Mouse (Mus musculus): Measurements from ENCODE around the gene Shkbp1.

Gene Shkbp1

GRCm38 (mm10) chr7:27310306-27310705, 45.5 kb downstream of the Shkbp1 start:
- peak; percentile 68 for DNase-seq

GRCm38 (mm10) chr7:27309832-27310231, 46.0 kb downstream of the Shkbp1 start:
- no peak for DNase-seq

DNA sequence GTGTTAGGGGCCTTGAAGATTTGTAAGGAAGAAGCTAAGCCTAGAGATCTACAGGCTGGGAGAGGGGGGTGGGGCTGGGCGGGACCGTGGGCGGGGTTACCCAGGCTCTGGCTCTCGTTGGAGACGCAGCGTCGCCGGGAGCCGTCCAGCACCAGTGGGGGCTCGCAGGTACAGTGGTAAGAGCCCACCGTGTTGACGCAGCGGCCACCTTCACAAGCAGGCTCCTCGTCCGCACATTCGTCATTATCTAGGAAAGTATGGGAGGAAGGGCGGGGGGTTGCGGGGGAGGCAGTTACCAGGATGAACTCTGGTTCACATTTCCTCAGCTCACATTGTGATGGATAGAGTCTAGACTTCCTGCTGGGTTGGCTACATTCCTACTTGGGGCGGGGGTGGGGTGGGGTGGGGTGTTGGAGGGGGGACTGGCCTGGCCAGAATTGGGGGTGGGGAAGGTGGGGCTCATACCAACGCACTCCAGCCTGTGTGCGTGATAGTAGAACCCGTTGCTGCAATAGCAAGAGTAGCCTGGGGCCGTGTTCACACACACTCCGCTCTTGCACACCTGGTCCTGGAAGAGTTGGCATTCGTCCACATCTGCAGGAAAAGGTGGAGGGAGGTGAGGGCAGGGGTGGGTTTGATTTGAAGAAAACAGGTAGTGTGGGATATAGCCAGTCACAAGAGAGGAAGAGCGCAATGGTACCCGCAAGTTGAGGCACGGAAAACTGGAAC, 46.8 kb downstream of the Shkbp1 start:
- DNase-seq, result peak; percentile 72

- DNase-seq, result peak; percentile 43
These were observed 48.3 kb downstream of the Shkbp1 start for GRCm38 (mm10) chr7:27307551-27307950.

DNA sequence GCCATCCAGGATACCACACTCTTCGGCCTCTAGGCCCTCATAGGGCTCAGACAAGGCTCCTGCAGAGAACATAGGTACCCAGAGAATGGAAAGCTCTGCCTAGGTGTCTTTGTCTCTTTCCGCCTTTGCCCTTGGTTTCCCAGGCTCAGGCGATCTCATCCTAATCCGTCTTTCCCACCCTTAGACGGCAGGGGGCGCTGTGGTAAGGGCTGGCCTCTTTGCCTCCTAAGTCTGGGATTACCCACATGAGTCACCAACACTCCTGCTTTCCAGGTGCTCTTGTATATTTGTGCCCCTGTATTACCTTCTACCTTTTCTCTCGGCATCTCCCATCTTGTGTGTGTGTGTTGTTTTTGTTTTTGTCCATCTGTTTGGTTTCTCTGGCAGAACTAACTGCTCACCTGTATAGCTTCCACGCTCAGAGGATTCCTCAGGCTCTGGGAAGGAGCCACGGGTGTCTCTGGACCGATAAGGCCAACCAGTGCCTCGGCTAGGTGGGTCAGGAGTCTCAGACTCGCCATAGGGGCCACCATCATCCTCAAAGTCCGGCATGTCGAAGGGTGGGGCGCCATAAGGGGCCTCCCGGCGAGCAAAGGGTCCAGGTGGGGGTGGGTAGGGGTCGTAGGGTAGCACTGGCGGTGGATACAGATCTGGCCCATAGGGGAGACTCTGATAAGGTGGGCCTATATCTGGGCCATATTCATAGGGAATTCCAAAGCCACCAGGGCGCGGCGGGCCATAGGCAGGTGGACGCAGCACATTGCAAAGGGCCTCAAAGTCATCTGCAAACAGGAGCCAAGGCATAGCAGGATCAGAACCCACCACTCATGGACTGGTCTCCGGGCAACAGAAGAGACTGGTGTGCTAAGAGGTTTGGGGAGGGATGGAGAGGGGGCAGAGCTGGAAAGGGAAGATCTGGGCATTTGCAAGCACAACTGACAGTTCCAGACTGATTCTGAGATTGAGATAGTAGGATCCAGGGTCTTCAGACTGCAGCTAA, 49.4 kb downstream of the Shkbp1 start:
- DNase-seq, result peak; percentile 74

DNA sequence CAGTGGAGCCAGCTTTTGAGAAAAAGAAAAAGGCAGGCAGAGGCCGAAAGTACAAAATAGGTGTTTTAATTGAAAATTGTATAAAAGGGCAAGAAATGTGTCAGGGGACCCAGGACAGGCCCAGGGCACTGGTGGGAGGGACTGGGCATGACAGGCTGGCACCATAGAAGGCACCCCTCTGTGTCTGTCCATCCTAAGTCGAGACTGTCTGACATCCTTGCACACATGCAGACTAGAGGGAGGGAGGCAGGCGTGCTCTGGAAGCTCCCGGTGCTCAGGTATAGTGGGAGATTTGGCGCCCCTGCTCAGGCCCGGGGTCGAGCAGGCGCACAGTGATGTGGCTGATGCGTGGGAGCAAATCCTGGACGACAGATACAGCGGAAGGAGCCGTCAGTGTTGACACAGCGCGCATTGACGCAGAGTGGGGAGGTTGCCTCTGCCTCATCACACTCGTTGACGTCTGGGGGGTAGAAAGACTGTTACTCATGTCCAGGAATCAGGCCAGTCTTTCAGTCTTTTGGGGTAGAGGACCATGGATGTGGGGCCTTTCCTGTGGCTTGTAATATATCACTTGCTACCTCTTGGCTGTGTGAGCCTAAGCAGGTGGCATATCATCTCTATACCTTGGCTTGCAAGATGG, 50.6 kb downstream of the Shkbp1 start:
- DNase-seq, result no peak

DNA sequence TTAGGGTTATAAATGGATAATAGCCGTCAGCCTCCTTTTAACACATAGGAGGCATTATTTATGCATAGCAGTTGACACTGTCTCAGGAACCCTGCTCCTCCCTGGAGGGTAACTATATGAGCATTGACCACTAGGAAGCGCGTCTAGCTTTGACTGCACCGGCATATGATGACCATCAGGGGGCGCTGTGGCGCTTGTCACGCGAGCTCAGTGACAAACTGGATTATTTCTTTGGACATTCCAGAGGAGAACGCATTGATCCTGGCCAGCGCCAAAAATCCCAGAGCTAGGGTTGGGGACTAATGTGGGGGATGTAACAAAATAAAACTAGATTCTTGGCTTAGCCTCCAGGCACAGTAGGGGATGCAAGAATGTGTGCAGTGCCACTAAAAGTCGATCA, 53.6 kb downstream of the Shkbp1 start:
- DNase-seq, result peak; percentile 87

DNA sequence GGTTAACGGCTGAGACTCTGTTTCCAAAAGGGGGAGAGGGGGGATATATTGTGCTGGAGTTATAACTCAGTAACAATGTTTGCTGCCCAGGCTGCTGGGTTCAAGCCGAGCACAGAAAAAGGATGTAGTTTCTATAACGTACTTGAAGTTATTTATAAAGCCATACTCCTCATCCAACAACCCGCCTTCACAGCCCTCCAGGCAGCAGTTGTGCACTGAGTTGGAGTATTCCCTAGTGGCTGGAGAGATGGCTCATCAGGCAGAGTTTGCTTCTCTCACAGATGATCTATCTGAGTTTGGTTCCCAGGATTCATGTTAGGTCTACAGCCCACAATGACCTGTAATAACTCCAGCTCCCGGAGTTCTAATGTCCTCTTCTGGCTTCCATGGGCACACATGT, 55.0 kb downstream of the Shkbp1 start:
- no peak for DNase-seq

DNA sequence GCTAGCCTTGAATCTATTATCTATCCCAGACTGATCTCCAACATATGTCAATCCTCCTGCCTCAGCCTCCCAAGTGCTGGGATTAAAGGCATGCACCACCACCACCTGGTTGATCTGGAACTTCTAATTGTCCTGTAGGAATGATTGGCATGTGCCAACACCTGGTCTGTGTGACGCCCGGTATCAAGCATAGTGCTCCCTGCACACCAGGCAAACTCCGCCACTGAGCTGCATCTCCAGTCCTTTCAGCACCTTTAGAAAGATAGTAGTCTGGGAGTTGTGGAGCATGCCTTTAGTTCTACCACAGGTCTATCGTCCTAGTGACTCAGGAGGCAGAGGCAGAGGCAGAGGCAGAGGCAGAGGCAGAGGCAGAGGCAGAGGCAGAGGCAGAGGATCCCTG, 55.5 kb downstream of the Shkbp1 start:
- DNase-seq, result no peak

DNA sequence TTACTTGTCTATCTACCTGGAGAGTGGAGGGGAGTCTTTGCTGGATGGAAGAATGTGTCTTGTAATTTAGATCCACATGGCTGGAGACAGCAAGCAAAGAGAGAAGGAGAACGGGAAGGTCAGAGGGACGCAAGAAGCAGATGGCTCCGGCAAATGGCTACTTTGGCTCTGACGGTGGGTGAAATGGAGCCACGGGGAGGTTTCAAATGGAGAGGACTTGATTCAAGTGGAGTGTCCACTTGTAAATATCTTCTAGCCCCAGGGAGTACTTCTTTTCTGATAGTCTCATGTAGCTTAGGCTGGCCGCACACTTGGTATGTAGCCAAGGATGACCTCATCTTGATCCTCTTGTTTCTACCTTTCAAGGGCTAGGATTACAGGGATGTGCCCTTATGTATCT, 57.0 kb downstream of the Shkbp1 start:
- DNase-seq, result no peak

GRCm38 (mm10) chr7:27298033-27298610, 57.7 kb downstream of the Shkbp1 start:
- no peak for DNase-seq

GRCm38 (mm10) chr7:27296518-27296917, 59.3 kb downstream of the Shkbp1 start:
- no peak for DNase-seq

DNA sequence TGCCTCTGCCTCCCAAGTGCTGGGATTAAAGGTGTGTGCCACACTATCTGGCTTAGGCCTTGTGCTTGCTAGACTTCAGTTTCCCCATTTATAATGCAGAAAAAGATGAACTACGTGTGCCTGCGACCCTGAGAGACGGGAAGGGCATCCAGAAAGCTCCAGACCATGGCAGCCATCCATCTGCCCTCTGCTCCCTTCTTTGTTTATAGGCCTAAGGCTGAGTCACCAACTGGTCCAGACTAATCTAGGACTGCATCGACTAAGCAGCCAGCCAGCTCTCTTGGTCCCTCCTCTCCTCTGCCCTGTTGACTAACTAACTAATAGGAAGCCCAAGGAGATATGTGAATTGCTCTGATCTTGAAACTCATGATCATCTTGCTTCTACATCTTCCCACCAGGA, 59.9 kb downstream of the Shkbp1 start:
- DNase-seq, result no peak
